Mouse (Mus musculus) bone marrow, adult 2 months (tissue): ENCODE data around the gene Pid1. TPM values are rescaled to one million over a fixed set of nuclear protein-coding genes. Genes with fewer than 3 reads are reported as not detected.
"Not testable (repeated sequence)": the region's sequence is repeated elsewhere in the genome, so short reads cannot be mapped to it uniquely, and the experiment has no call there.

ENCODE experiments used
- H3K27ac ChIP-seq: fragments of 200-500 bp; 2 replicates; pipeline ENCODE4 v1.5.1; 2012; ENCODE audit warnings: low read depth, mild to moderate bottlenecking, control low read depth, inconsistent platforms, low read length; ENCODE audit not compliant: control insufficient read depth, poor library complexity, insufficient read depth
- H3K4me1 ChIP-seq: fragments of 200-500 bp; 2 replicates; pipeline ENCODE4 v1.6.1; 2011; ENCODE audit warnings: low read length; ENCODE audit not compliant: control insufficient read depth, insufficient read depth
- H3K4me3 ChIP-seq: fragments of 200-500 bp; replicated peaks from 2 replicates; pipeline ENCODE3; 2011; ENCODE audit warnings: mild to moderate bottlenecking, low read depth, low read length, control low read depth; ENCODE audit not compliant: control insufficient read depth
- CTCF ChIP-seq: fragments of 200-500 bp; IDR thresholded peaks from 2 replicates; pipeline ENCODE4 v1.5.1; 2011; ENCODE audit warnings: low read length, control low read depth; ENCODE audit not compliant: control insufficient read depth, insufficient read depth
- POLR2A ChIP-seq: fragments of 200-500 bp; IDR thresholded peaks from 2 replicates; pipeline ENCODE4 v1.6.1; 2011; ENCODE audit warnings: low read depth, mild to moderate bottlenecking, control low read depth, low read length, borderline replicate concordance; ENCODE audit not compliant: control insufficient read depth
- WGBS: fragments of 180-500 bp; shearing (Covaris S2); methylation state at CpG from one replicate; pipeline ENCODE4 v1.1.7; 2018; 5-methylcytosine and 5-hydroxymethylcytosine counted together
- polyA plus RNA-seq: library from polyadenylated mRNA; stranded (reverse); fragments of >200 nt; gene quantifications from 2 replicates; pipeline ENCODE4 v1.2.4, GENCODE M21; 2011; ENCODE audit warnings: low replicate concordance; ENCODE audit not compliant: missing spikeins, insufficient read depth, insufficient read length

The Pid1 gene
- polyA plus RNA-seq, 1 experiment, result 12.4 TPM

DNA sequence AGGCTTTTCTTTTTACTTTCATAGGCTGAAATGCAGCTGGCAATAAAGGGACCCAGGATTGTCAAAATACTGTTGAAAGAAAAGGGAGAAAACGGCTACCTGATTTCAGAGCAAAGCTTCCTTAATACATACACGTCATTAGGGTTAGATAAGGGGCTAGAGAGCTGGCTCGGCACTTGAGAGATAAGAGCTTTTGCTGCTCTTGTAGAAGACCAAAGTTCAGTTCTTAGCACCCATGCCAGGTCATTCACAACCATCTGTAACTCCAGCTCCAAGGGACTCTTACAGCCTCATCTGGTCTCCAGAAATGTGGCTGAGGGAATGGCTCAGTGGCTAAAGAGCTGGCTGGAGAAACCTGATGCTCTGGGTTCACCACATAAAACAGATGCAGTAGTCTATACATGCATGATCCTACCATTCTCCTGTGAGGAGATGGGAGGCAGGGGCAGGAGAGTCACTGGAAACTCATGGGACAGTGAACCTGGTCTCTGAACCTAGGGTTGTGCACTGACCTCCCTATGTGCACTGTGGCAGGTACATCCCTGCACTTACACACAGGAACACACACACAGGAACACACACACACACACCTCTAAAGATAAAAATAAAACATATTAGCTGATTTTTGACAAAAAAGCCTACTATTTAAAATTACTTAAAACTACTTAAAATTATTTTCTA is 16.0 kb downstream of the Pid1 start:
- TF ChIP-seq POLR2A (no peak), CTCF (no peak)
- WGBS, result 68% methylated on average over 3 of the region's 3 CpGs
- H3K4me3 ChIP-seq, result no peak overlapping the region
- H3K27ac ChIP-seq, result no peak overlapping the region
- H3K4me1 ChIP-seq, result no peaks in the 10 kb centered on the region

GRCm38 (mm10) chr1:84332797-84333196 is 31.2 kb downstream of the Pid1 start:
- H3K4me3 ChIP-seq, H3K27ac ChIP-seq, H3K4me1 ChIP-seq: not testable (repeated sequence)
- 78% methylated on average over 3 of the region's 3 CpGs for WGBS

GRCm38 (mm10) chr1:84331861-84332260 is 32.1 kb downstream of the Pid1 start:
- not testable (repeated sequence) for H3K4me1 ChIP-seq, H3K27ac ChIP-seq, H3K4me3 ChIP-seq
- 76% methylated on average over 12 of the region's 12 CpGs for WGBS

GRCm38 (mm10) chr1:84325309-84325708 is 38.7 kb downstream of the Pid1 start:
- TF ChIP-seq CTCF (no peak), POLR2A (no peak)
- 70% methylated on average over 3 of the region's 3 CpGs for WGBS
- Histone ChIP-seq H3K27ac (no peak overlapping the region), H3K4me1 (no peaks in the 10 kb centered on the region; the same call in 1 of the 2 replicates), H3K4me3 (no peak overlapping the region)

- Histone ChIP-seq H3K4me3 (no peak overlapping the region), H3K27ac (no peak overlapping the region), H3K4me1 (no peaks in the 10 kb centered on the region; the same call in 1 of the 2 replicates)
- WGBS, result 29% methylated on average over 4 of the region's 4 CpGs
- TF ChIP-seq CTCF, result no peak
- no peak for TF ChIP-seq POLR2A
Observed at GRCm38 (mm10) chr1:84321327-84321726, 42.7 kb downstream of the Pid1 start.

- H3K27ac ChIP-seq, result no peak overlapping the region
Observed at GRCm38 (mm10) chr1:84318569-84318968, 45.4 kb downstream of the Pid1 start.

DNA sequence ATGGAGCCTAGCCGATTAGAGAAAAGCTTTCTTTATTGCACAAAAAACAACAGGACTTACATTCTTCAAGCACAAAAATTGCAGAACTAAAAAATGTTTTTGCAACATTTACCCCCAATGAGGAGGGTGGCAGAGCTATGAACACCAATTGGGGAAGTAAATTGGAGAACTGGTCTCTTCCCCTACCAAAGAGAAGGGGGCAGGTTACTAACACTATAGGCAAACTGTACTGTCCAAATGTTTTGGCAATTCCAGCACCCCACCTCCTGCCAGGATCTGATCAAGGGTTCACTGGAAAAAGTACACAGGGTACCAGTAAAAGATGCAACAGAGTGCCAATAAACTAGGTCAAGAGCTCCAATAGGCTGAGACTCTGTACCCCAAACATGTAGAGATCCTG is 46.2 kb downstream of the Pid1 start:
- H3K4me3 ChIP-seq, result no peak overlapping the region
- WGBS, result 15% methylated on average over 1 of the region's 1 CpGs
- H3K27ac ChIP-seq, result peak overlapping the region; percentile 13; the same call in 1 of the 2 replicates
- H3K4me1 ChIP-seq, result no peaks in the 10 kb centered on the region; the same call in 1 of the 2 replicates
- TF ChIP-seq POLR2A, result no peak
- TF ChIP-seq CTCF, result no peak

More at GRCm38 (mm10) chr1:84318569-84318968, 45.4 kb downstream of the Pid1 start:
- H3K4me1 ChIP-seq, result no peaks in the 10 kb centered on the region; the same call in 1 of the 2 replicates
- H3K4me3 ChIP-seq, result no peak overlapping the region
- WGBS, result 18% methylated on average over 1 of the region's 1 CpGs
- no peak for TF ChIP-seq CTCF
- TF ChIP-seq POLR2A, result no peak

DNA sequence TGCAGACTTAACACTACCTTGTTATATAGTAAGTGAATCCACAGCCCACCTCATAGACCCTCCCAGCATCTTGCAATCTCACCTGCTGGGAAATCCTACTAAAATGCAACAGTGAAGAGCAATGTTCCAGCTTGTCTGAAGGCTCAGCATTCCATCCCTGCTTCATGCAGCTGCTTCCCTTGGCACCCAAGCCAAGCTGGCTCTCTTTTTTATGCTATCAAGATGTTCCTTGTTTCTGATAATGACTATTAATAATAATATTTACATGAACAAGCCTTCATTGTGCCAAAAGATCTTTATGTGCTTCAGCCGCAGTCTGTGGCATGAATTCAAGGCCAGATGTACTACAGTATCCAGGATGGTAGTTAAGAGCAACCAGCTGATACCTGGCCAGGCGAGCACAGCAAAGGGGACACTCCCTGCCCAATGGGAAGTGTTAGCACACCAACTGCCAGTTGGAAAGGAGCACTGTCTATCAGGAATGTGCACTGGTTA is 54.0 kb downstream of the Pid1 start:
- Histone ChIP-seq H3K27ac (no peak overlapping the region), H3K4me1 (no peaks in the 10 kb centered on the region; the same call in 1 of the 2 replicates), H3K4me3 (no peak overlapping the region)
- TF ChIP-seq CTCF (no peak), POLR2A (no peak)
- 63% methylated on average over 2 of the region's 2 CpGs for WGBS
